Mouse (Mus musculus) splenic B cell, adult 2 months (primary cell): Measurements from ENCODE around the gene Arid1b.

ENCODE experiments used
- DNase-seq: peaks from one replicate; pipeline ENCODE4 v3.0.0-alpha.2; 2011; ENCODE audit warnings: low read depth, low spot score
- H3K27me3 ChIP-seq: 2 replicates; pipeline ENCODE4 v1.6.1; 2012; ENCODE audit warnings: mild to moderate bottlenecking, low read length, moderate library complexity, mixed read lengths; ENCODE audit not compliant: control insufficient read depth, poor library complexity, insufficient read depth, severe bottlenecking
- H3K36me3 ChIP-seq: 2 replicates; pipeline ENCODE4 v1.6.1; 2012; ENCODE audit warnings: mild to moderate bottlenecking, low read length, moderate library complexity, mixed read lengths; ENCODE audit not compliant: control insufficient read depth, poor library complexity, insufficient read depth, severe bottlenecking

Arid1b gene

GRCm38 (mm10) chr17:5050266-5050665 lies 56.1 kb downstream of the Arid1b start:
- Histone ChIP-seq H3K36me3 (peaks cover 1% of the 10 kb centered on the region), H3K27me3 (no peaks in the 10 kb centered on the region)
- DNase-seq, result no peak

- no peaks in the 10 kb centered on the region for H3K27me3 ChIP-seq
- H3K36me3 ChIP-seq, result peaks cover 1% of the 10 kb centered on the region
- DNase-seq, result no peak
Observed at GRCm38 (mm10) chr17:5050970-5051530, 56.9 kb downstream of the Arid1b start.

GRCm38 (mm10) chr17:5052091-5052799 lies 58.1 kb downstream of the Arid1b start:
- peaks cover 1% of the 10 kb centered on the region for H3K36me3 ChIP-seq
- no peak for DNase-seq
- no peaks in the 10 kb centered on the region for H3K27me3 ChIP-seq

- peaks cover 1% of the 10 kb centered on the region for H3K36me3 ChIP-seq
- H3K27me3 ChIP-seq, result no peaks in the 10 kb centered on the region
- DNase-seq, result no peak
Observed at GRCm38 (mm10) chr17:5052800-5053179, 58.7 kb downstream of the Arid1b start.

GRCm38 (mm10) chr17:5053201-5053600 lies 59.1 kb downstream of the Arid1b start:
- Histone ChIP-seq H3K36me3 (peaks cover 1% of the 10 kb centered on the region), H3K27me3 (no peaks in the 10 kb centered on the region)
- DNase-seq, result no peak

- DNase-seq, result no peak
- Histone ChIP-seq H3K36me3 (peaks cover 1% of the 10 kb centered on the region), H3K27me3 (no peaks in the 10 kb centered on the region)
Observed at GRCm38 (mm10) chr17:5055412-5055811, 61.3 kb downstream of the Arid1b start.

GRCm38 (mm10) chr17:5056654-5057053 lies 62.5 kb downstream of the Arid1b start:
- peaks cover 1% of the 10 kb centered on the region; the same call in 1 of the 2 replicates for H3K36me3 ChIP-seq
- no peak for DNase-seq

GRCm38 (mm10) chr17:5057286-5057685 lies 63.2 kb downstream of the Arid1b start:
- Histone ChIP-seq H3K27me3 (no peaks in the 10 kb centered on the region), H3K36me3 (no peaks in the 10 kb centered on the region)
- DNase-seq, result no peak

More at GRCm38 (mm10) chr17:5056654-5057053, 62.5 kb downstream of the Arid1b start:
- no peaks in the 10 kb centered on the region for H3K27me3 ChIP-seq

GRCm38 (mm10) chr17:5057944-5058720 lies 64.0 kb downstream of the Arid1b start:
- H3K36me3 ChIP-seq, result no peaks in the 10 kb centered on the region
- DNase-seq, result no peak

GRCm38 (mm10) chr17:5059092-5059601 lies 65.0 kb downstream of the Arid1b start:
- Histone ChIP-seq H3K36me3 (no peaks in the 10 kb centered on the region), H3K27me3 (no peaks in the 10 kb centered on the region)
- no peak for DNase-seq

More at GRCm38 (mm10) chr17:5057944-5058720, 64.0 kb downstream of the Arid1b start:
- no peaks in the 10 kb centered on the region for H3K27me3 ChIP-seq

- no peaks in the 10 kb centered on the region for H3K27me3 ChIP-seq
- no peaks in the 10 kb centered on the region for H3K36me3 ChIP-seq
- no peak for DNase-seq
Observed at GRCm38 (mm10) chr17:5060515-5061084, 66.5 kb downstream of the Arid1b start.

GRCm38 (mm10) chr17:5061183-5061582 lies 67.1 kb downstream of the Arid1b start:
- no peaks in the 10 kb centered on the region for H3K36me3 ChIP-seq
- H3K27me3 ChIP-seq, result no peaks in the 10 kb centered on the region
- no peak for DNase-seq

GRCm38 (mm10) chr17:5061593-5061992 lies 67.5 kb downstream of the Arid1b start:
- DNase-seq, result no peak
- H3K27me3 ChIP-seq, result no peaks in the 10 kb centered on the region
- no peaks in the 10 kb centered on the region for H3K36me3 ChIP-seq

- no peaks in the 10 kb centered on the region for H3K36me3 ChIP-seq
- H3K27me3 ChIP-seq, result no peaks in the 10 kb centered on the region
- DNase-seq, result peak; percentile 37
Observed at GRCm38 (mm10) chr17:5063471-5064176, 69.5 kb downstream of the Arid1b start.
